Mouse (Mus musculus): ENCODE results near the gene Gp9.

GRCm38 (mm10) chr6:87743281-87743680, 34.6 kb upstream of the Gp9 start:
- TF ChIP-seq POLR2A (IDR thresholded peaks at IDR 0.05; ENCODE audit: insufficient read length, low read depth) = no peak
- TF ChIP-seq MYOD1 (IDR thresholded peaks at IDR 0.05; ENCODE audit: control insufficient read depth in 1 of 3, insufficient read length in 2 of 3, low read depth in 2 of 3) = no peak
- TF ChIP-seq MAX (IDR thresholded peaks at IDR 0.05; ENCODE audit: low read depth) = no peak

Measured in myocyte (in vitro differentiated cells).